Comparison of ENCODE assay signal across 10 mouse cellular contexts in genomic region chr9:70249881-70250681, GRCm38 (mm10). TPM values are rescaled to one million over a fixed set of nuclear protein-coding genes. Genes with fewer than 3 reads are reported as not detected.
DNase-seq lines count a peak whose midpoint lies in the region; ATAC-seq and TF ChIP-seq lines count a peak whose summit lies in the region.
"Had no signal": no experiment of that assay in that cellular context is flagged by ENCODE, and none has a peak within 500 bp of the region (broad histone marks: within the 10 kb centered on the region; RNA-seq: fewer than 3 reads in every experiment).

No protein-coding gene starts in this region.

- ATAC-seq in forebrain, embryonic 14.5 days = no peak
- no peak for ATAC-seq in forebrain, embryonic 12.5 days (ENCODE audit: low FRiP score)
- ATAC-seq in liver, embryonic 11.5 days (replicated peaks; ENCODE audit: low FRiP score) = no peak

- no peaks in the 10 kb centered on the region for H3K9me3 ChIP-seq in forebrain, embryonic 14.5 days (replicated peaks; ENCODE audit: control insufficient read depth, low read length)
- H3K9me3 ChIP-seq in forebrain, embryonic 12.5 days = 0 out of 2 replicates have a peak, but pooled peaks cover 3% of the 10 kb centered on the region
- no peaks in the 10 kb centered on the region for H3K9me3 ChIP-seq in liver, embryonic 11.5 days (ENCODE audit: control insufficient read depth, low read length)
- H3K9me3 ChIP-seq: hindbrain, embryonic 12.5 days had no signal

- TF ChIP-seq CTCF in C2C12 (IDR thresholded peaks at IDR 0.05; ENCODE audit: control insufficient read depth, insufficient read depth, insufficient read length) = no peak
- TF ChIP-seq CTCF in brain, embryonic 14.5 days (IDR thresholded peaks at IDR 0.05; ENCODE audit: borderline replicate concordance, extremely low read depth, insufficient read depth, insufficient read length) = no peak

- 58% methylated on average over 12 of the region's 12 CpGs for WGBS in forebrain, embryonic 14.5 days
- 64% methylated on average over 12 of the region's 12 CpGs for WGBS in forebrain, embryonic 12.5 days
- 72% methylated on average over 12 of the region's 12 CpGs for WGBS in liver, embryonic 11.5 days

- H3K27me3 ChIP-seq in forebrain, embryonic 14.5 days (replicated peaks; ENCODE audit: control insufficient read depth, insufficient read depth, low read length) = no peaks in the 10 kb centered on the region
- no peaks in the 10 kb centered on the region for H3K27me3 ChIP-seq in forebrain, embryonic 12.5 days
- no peaks in the 10 kb centered on the region for H3K27me3 ChIP-seq in C2C12 (ENCODE audit: control insufficient read depth, insufficient read depth, insufficient read length)
- H3K27me3 ChIP-seq in liver, embryonic 11.5 days (replicated peaks; ENCODE audit: control insufficient read depth, insufficient read depth, low read length) = no peaks in the 10 kb centered on the region
- H3K27me3 ChIP-seq: hindbrain, embryonic 12.5 days had no signal

- H3K79me2 ChIP-seq in C2C12 (ENCODE audit: control insufficient read depth, insufficient read depth) = peaks cover 85% of the 10 kb centered on the region

- H3K9ac ChIP-seq in forebrain, embryonic 14.5 days (ENCODE audit: low read length) = no peak overlapping the region
- no peak overlapping the region for H3K9ac ChIP-seq in forebrain, embryonic 12.5 days
- H3K9ac ChIP-seq in liver, embryonic 11.5 days (ENCODE audit: low read depth, low read length) = no peak overlapping the region
- H3K9ac ChIP-seq: hindbrain, embryonic 12.5 days had no signal

- 0 out of 2 replicates have a peak, but pooled peaks cover 2% of the 10 kb centered on the region for H3K4me1 ChIP-seq in forebrain, embryonic 14.5 days (ENCODE audit: control insufficient read depth, insufficient read depth, low read length)
- H3K4me1 ChIP-seq in forebrain, embryonic 12.5 days = peaks cover 10% of the 10 kb centered on the region
- H3K4me1 ChIP-seq in liver, embryonic 11.5 days (replicated peaks; ENCODE audit: control insufficient read depth, insufficient read depth, low read length) = no peaks in the 10 kb centered on the region
- H3K4me1 ChIP-seq: hindbrain, embryonic 12.5 days had no signal

- no peak overlapping the region for H3ac ChIP-seq in C2C12 (ENCODE audit: control insufficient read depth, insufficient read length, low read depth)

- H3K79me3 ChIP-seq in C2C12 (ENCODE audit: low read depth) = peaks cover 56% of the 10 kb centered on the region

- H3K27ac ChIP-seq in forebrain, embryonic 14.5 days (ENCODE audit: low read depth, low read length) = no peak overlapping the region
- H3K27ac ChIP-seq in forebrain, embryonic 12.5 days = no peak overlapping the region
- no peak overlapping the region for H3K27ac ChIP-seq in liver, embryonic 11.5 days (ENCODE audit: low read depth, low read length)
- H3K27ac ChIP-seq: hindbrain, embryonic 12.5 days had no signal

- H3K36me3 ChIP-seq in forebrain, embryonic 14.5 days (ENCODE audit: control insufficient read depth, insufficient read depth, low read length) = no peaks in the 10 kb centered on the region
- no peaks in the 10 kb centered on the region for H3K36me3 ChIP-seq in forebrain, embryonic 12.5 days (replicated peaks)
- no peaks in the 10 kb centered on the region for H3K36me3 ChIP-seq in C2C12 (ENCODE audit: control insufficient read depth, insufficient read depth)
- H3K36me3 ChIP-seq in liver, embryonic 11.5 days (ENCODE audit: control insufficient read depth, insufficient read depth, low read length) = no peaks in the 10 kb centered on the region
- H3K36me3 ChIP-seq: hindbrain, embryonic 12.5 days had no signal

- no peak overlapping the region for H3K4me3 ChIP-seq in forebrain, embryonic 14.5 days (ENCODE audit: low read depth, low read length)
- H3K4me3 ChIP-seq in forebrain, embryonic 12.5 days (replicated peaks) = no peak overlapping the region
- no peak overlapping the region for H3K4me3 ChIP-seq in C2C12 (ENCODE audit: insufficient read depth, poor library complexity, severe bottlenecking)
- no peak overlapping the region for H3K4me3 ChIP-seq in liver, embryonic 11.5 days (ENCODE audit: low read depth, low read length)
- H3K4me3 ChIP-seq: hindbrain, embryonic 12.5 days had no signal

- no peak overlapping the region for H3K4me2 ChIP-seq in forebrain, embryonic 14.5 days (ENCODE audit: low read length)
- H3K4me2 ChIP-seq in forebrain, embryonic 12.5 days = no peak overlapping the region
- no peak overlapping the region for H3K4me2 ChIP-seq in liver, embryonic 11.5 days
- H3K4me2 ChIP-seq: hindbrain, embryonic 12.5 days had no signal

- peak; percentile 44 for DNase-seq in forebrain, embryonic 14.5 days (ENCODE audit: low spot score)
- peak; percentile 65 for DNase-seq in brain, embryonic 14.5 days (ENCODE audit: low read depth)
- peak; percentile 89 to 90 for DNase-seq in lung, adult 18-20 months
- no peak for DNase-seq in urinary bladder, postnatal 4 days (ENCODE audit: low spot score in 2 of 2)
- DNase-seq in yolk sac, embryonic 10.5 days (ENCODE audit: low spot score) = no peak
- no peak for DNase-seq in liver, embryonic 11.5 days (ENCODE audit: low spot score)
- DNase-seq: cerebellum, adult 11-12 months had no signal

- TF ChIP-seq POLR2A in brain, embryonic 14.5 days (IDR thresholded peaks at IDR 0.05; ENCODE audit: borderline replicate concordance, extremely low read depth, insufficient read depth, insufficient read length, poor library complexity, severe bottlenecking) = no peak

TF ChIP-seq in C2C12, 6 proteins besides CTCF, POLR2A, EP300 and RAD21:
- TF ChIP-seq USF1 (IDR thresholded peaks at IDR 0.05; ENCODE audit: low read depth) (peak; percentile 16), MYOD1 (IDR thresholded peaks at IDR 0.05; ENCODE audit: control insufficient read depth, insufficient read length, low read depth) (peak; percentile 38), MAX (IDR thresholded peaks at IDR 0.05) (peak; percentile 51), MYOG (IDR thresholded peaks at IDR 0.05; ENCODE audit: control insufficient read depth, extremely low read depth, insufficient read length) (no peak), CEBPB (IDR thresholded peaks at IDR 0.05; ENCODE audit: low read depth) (peak; percentile 24), FOSL1 (IDR thresholded peaks at IDR 0.05; ENCODE audit: insufficient read depth, low read length, poor library complexity, severe bottlenecking) (no peak)
TF ChIP-seq in C2C12: peak in this region for 4.

RNA-seq across cellular contexts. Expression of gene Myo1e, which starts 42.9 kb away (rescaled TPM):
- 4.1 and 6.0 TPM in 2 replicates for polyA plus RNA-seq in forebrain, embryonic 14.5 days (2014; fragmentation: Nextera tagmentation; extraction: Ambion mirVana)
- 10.3 and 11.3 TPM in 2 replicates for polyA plus RNA-seq in forebrain, embryonic 12.5 days (2016; fragmentation: Nextera tagmentation; extraction: Ambion mirVana)
- 27.3 TPM for polyA plus RNA-seq in C2C12 (2012; fragmentation: generic; extraction: Trizol)
- 2.8 and 4.6 TPM in 2 replicates for polyA plus RNA-seq in brain, embryonic 14.5 days (2012; rRNA removed)
- polyA plus RNA-seq in liver, embryonic 11.5 days (2014; fragmentation: Nextera tagmentation; extraction: Ambion mirVana) = 5.9 and 6.1 TPM in 2 replicates

Comparison
In these comparisons a context has a peak if more than half of its experiments do, and no peak if none do; other contexts are left out.
1. DNase-seq: peak in forebrain, embryonic 14.5 days (single experiment), brain, embryonic 14.5 days (single experiment) and lung, adult 18-20 months (2 of 2); none in urinary bladder, postnatal 4 days (0 of 2), yolk sac, embryonic 10.5 days (single experiment) and liver, embryonic 11.5 days (single experiment).